Mouse (Mus musculus): ENCODE measurements at regions not wholly inside any gene's neighbourhood (a gene's known extent, or its start where the extent isn't known, plus 50 kb on each side); places are given as distances from the start of the nearest gene placed in this dataset.

DNA sequence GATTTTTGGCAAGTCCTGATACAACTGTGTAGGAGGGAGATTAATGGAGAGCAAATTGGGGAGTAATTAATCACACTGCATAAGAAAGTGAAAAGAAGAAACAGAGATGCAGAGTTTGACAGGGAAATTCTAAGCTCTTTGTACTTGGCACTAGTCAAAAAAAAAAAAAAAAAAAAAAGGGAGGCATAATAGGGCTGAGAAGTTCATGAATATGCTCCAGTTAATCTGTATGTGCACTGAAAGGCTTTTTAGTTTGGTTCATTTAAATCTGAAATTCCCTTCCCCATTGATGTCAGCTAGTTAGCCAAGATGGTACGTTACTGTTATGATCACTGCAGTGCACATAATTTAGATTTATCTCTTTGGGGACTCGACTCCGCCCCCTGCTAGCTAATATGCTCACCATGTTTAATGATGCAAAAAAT is 470.8 kb upstream of the Map3k7 start:
- TF ChIP-seq POLR2A (IDR thresholded peaks at IDR 0.05; ENCODE audit: borderline replicate concordance, extremely low read depth, insufficient read depth, insufficient read length) = no peak
- no peak for ATAC-seq (ENCODE audit: low FRiP score, low read depth)
- no peak for DNase-seq (ENCODE audit: low spot score)
- H3K9ac ChIP-seq (ENCODE audit: low read depth, low read length, severe bottlenecking) = no peak overlapping the region
- no peak overlapping the region for H3K4me2 ChIP-seq (replicated peaks; ENCODE audit: low read depth, low read length, severe bottlenecking)
- 89% methylated on average over 3 of the region's 3 CpGs for WGBS
- H3K9me3 ChIP-seq (ENCODE audit: control insufficient read depth, low read length) = no peaks in the 10 kb centered on the region
- no peak overlapping the region for H3K27ac ChIP-seq (replicated peaks; ENCODE audit: low read depth, low read length)
- no peaks in the 10 kb centered on the region for H3K27me3 ChIP-seq (ENCODE audit: control insufficient read depth, insufficient read depth, low read length)
- H3K4me3 ChIP-seq (replicated peaks; ENCODE audit: low read length) = no peak overlapping the region
- no peaks in the 10 kb centered on the region for H3K36me3 ChIP-seq (ENCODE audit: control insufficient read depth, insufficient read depth, low read length)
- no peaks in the 10 kb centered on the region for H3K4me1 ChIP-seq (ENCODE audit: control insufficient read depth, insufficient read depth, low read length)

DNA sequence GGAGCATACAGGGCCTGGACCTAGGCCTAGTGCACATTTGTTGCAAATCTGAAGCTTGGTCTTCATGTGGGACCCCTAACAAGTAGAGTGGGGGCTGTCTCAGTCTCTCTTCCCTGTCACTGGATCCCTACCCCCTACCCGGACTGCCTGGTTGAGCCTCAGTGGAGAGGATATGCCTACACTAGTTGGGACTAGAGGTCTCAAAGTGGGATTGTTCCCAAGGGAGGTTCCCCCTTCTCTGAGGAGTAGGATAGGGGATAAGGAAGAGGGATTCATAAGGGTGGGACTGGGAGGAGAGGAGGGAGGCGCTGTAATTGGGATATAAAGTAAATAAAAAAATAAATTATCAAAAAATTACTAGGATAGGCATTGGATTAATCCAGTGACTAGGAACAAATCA is 464.0 kb upstream of the Map3k7 start:
- H3K9me3 ChIP-seq (ENCODE audit: control insufficient read depth, low read length) = no peaks in the 10 kb centered on the region
- no peak overlapping the region for H3K27ac ChIP-seq (replicated peaks; ENCODE audit: low read depth, low read length)
- WGBS = 92% methylated on average over 2 of the region's 2 CpGs
- no peaks in the 10 kb centered on the region for H3K4me1 ChIP-seq (ENCODE audit: control insufficient read depth, insufficient read depth, low read length)
- H3K36me3 ChIP-seq (ENCODE audit: control insufficient read depth, insufficient read depth, low read length) = no peaks in the 10 kb centered on the region
- H3K9ac ChIP-seq (ENCODE audit: low read depth, low read length, severe bottlenecking) = no peak overlapping the region
- TF ChIP-seq POLR2A (IDR thresholded peaks at IDR 0.05; ENCODE audit: borderline replicate concordance, extremely low read depth, insufficient read depth, insufficient read length) = no peak
- no peak for DNase-seq (ENCODE audit: low spot score)
- ATAC-seq (ENCODE audit: low FRiP score, low read depth) = no peak
- no peak overlapping the region for H3K4me2 ChIP-seq (replicated peaks; ENCODE audit: low read depth, low read length, severe bottlenecking)
- H3K27me3 ChIP-seq (ENCODE audit: control insufficient read depth, insufficient read depth, low read length) = no peaks in the 10 kb centered on the region
- no peak overlapping the region for H3K4me3 ChIP-seq (replicated peaks; ENCODE audit: low read length)

GRCm38 (mm10) chr4:31500432-31500831 is 463.5 kb upstream of the Map3k7 start:
- Histone ChIP-seq H3K9me3 (ENCODE audit: control insufficient read depth, low read length) (no peaks in the 10 kb centered on the region), H3K9ac (ENCODE audit: low read depth, low read length, severe bottlenecking) (no peak overlapping the region), H3K27ac (replicated peaks; ENCODE audit: low read depth, low read length) (no peak overlapping the region), H3K4me1 (ENCODE audit: control insufficient read depth, insufficient read depth, low read length) (no peaks in the 10 kb centered on the region), H3K4me3 (replicated peaks; ENCODE audit: low read length) (no peak overlapping the region), H3K27me3 (ENCODE audit: control insufficient read depth, insufficient read depth, low read length) (no peaks in the 10 kb centered on the region), H3K36me3 (ENCODE audit: control insufficient read depth, insufficient read depth, low read length) (no peaks in the 10 kb centered on the region), H3K4me2 (replicated peaks; ENCODE audit: low read depth, low read length, severe bottlenecking) (no peak overlapping the region)
- TF ChIP-seq POLR2A (IDR thresholded peaks at IDR 0.05; ENCODE audit: borderline replicate concordance, extremely low read depth, insufficient read depth, insufficient read length) = no peak
- 74% methylated on average over 4 of the region's 4 CpGs for WGBS
- ATAC-seq (ENCODE audit: low FRiP score, low read depth) (no peak), DNase-seq (ENCODE audit: low spot score) (no peak)

- Histone ChIP-seq H3K27me3 (ENCODE audit: control insufficient read depth, insufficient read depth, low read length) (no peaks in the 10 kb centered on the region), H3K4me2 (replicated peaks; ENCODE audit: low read depth, low read length, severe bottlenecking) (no peak overlapping the region), H3K9me3 (ENCODE audit: control insufficient read depth, low read length) (no peaks in the 10 kb centered on the region), H3K9ac (ENCODE audit: low read depth, low read length, severe bottlenecking) (no peak overlapping the region), H3K4me1 (ENCODE audit: control insufficient read depth, insufficient read depth, low read length) (no peaks in the 10 kb centered on the region), H3K4me3 (replicated peaks; ENCODE audit: low read length) (no peak overlapping the region), H3K27ac (replicated peaks; ENCODE audit: low read depth, low read length) (no peak overlapping the region), H3K36me3 (ENCODE audit: control insufficient read depth, insufficient read depth, low read length) (no peaks in the 10 kb centered on the region)
- no peak for TF ChIP-seq POLR2A (IDR thresholded peaks at IDR 0.05; ENCODE audit: borderline replicate concordance, extremely low read depth, insufficient read depth, insufficient read length)
- 39% methylated on average over 4 of the region's 4 CpGs for WGBS
- DNase-seq (ENCODE audit: low spot score) (peak; percentile 47), ATAC-seq (ENCODE audit: low FRiP score, low read depth) (no peak)
These were observed 438.2 kb upstream of the Map3k7 start for GRCm38 (mm10) chr4:31525638-31526207.

DNA sequence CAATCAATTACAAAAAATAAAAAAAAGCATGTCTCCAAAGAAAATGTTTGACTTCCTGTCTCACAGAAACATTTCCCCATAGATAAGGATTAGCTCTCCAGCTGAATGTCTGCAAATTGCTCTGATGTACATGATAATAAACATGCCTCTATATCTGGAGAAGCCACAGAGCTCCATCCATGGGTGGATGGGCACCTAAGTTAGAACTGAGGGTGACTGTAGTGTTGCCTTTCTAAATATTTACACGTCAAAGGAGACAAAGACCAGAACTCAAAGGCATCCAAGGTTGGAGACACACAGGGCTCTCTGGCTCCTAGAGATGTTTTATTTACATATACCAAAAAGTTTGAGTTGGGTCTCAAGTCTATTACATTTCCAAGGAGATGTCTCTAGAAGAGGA is 427.1 kb upstream of the Map3k7 start:
- Histone ChIP-seq H3K9ac (ENCODE audit: low read depth, low read length, severe bottlenecking) (no peak overlapping the region), H3K27ac (replicated peaks; ENCODE audit: low read depth, low read length) (no peak overlapping the region), H3K4me1 (ENCODE audit: control insufficient read depth, insufficient read depth, low read length) (no peaks in the 10 kb centered on the region), H3K27me3 (ENCODE audit: control insufficient read depth, insufficient read depth, low read length) (no peaks in the 10 kb centered on the region), H3K4me2 (replicated peaks; ENCODE audit: low read depth, low read length, severe bottlenecking) (no peak overlapping the region), H3K36me3 (ENCODE audit: control insufficient read depth, insufficient read depth, low read length) (no peaks in the 10 kb centered on the region), H3K4me3 (replicated peaks; ENCODE audit: low read length) (no peak overlapping the region), H3K9me3 (ENCODE audit: control insufficient read depth, low read length) (no peaks in the 10 kb centered on the region)
- WGBS = 76% methylated on average over 1 of the region's 1 CpGs
- ATAC-seq (ENCODE audit: low FRiP score, low read depth) = no peak
- DNase-seq (ENCODE audit: low spot score) = no peak
- TF ChIP-seq POLR2A (IDR thresholded peaks at IDR 0.05; ENCODE audit: borderline replicate concordance, extremely low read depth, insufficient read depth, insufficient read length) = no peak
